Mouse (Mus musculus) stomach, postnatal 0 days (tissue): ENCODE results near the gene Alox12.

Experiments
- CTCF ChIP-seq: IDR thresholded peaks from 2 replicates; pipeline ENCODE4 v1.5.1; 2016; ENCODE audit warnings: antibody characterized with exemption, low read depth, mild to moderate bottlenecking, moderate library complexity
- EP300 ChIP-seq: optimal IDR thresholded peaks from 2 replicates; pipeline ENCODE3; 2016; ENCODE audit warnings: antibody characterized with exemption

- TF ChIP-seq CTCF = no peak
- TF ChIP-seq EP300 = no peak
Observed at GRCm38 (mm10) chr11:70238591-70239440, 16.3 kb downstream of the Alox12 start.
